Mouse (Mus musculus): Measurements from ENCODE around the gene Pipox. TPM values are rescaled to one million over a fixed set of nuclear protein-coding genes. Genes with fewer than 3 reads are reported as not detected.
A peak's percentile ranks its signal among the peaks of the same experiment; 100 is the strongest.

Pipox gene
- total RNA-seq, 2 experiments from 2014 or later, result 0.70 to 1.3 TPM

GRCm38 (mm10) chr11:77837856-77838255 lies 56.0 kb downstream of the Pipox start:
- no peak for DNase-seq (ENCODE audit: extremely low spot score in 1 of 2, low spot score in 2 of 2)
- no peak for TF ChIP-seq CTCF (IDR thresholded peaks at IDR 0.05)
- Histone ChIP-seq H3K4me3 (no peak overlapping the region), H3K27ac (no peak overlapping the region)
- intact Hi-C loops (cut with DNase I), result no loop called here

GRCm38 (mm10) chr11:77836751-77837150 lies 57.1 kb downstream of the Pipox start:
- intact Hi-C loops (cut with DNase I), result no loop called here
- H3K27ac ChIP-seq, result no peak overlapping the region
- no peak for TF ChIP-seq CTCF (IDR thresholded peaks at IDR 0.05)
- DNase-seq (ENCODE audit: extremely low spot score in 1 of 2, low spot score in 2 of 2), result no peak
- H3K4me3 ChIP-seq, result no peak overlapping the region

- Histone ChIP-seq H3K27ac (no peak overlapping the region), H3K4me3 (no peak overlapping the region)
- no peak for DNase-seq (ENCODE audit: extremely low spot score in 1 of 2, low spot score in 2 of 2)
- no peak for TF ChIP-seq CTCF (IDR thresholded peaks at IDR 0.05)
- intact Hi-C loops (cut with DNase I), result no loop called here
These were observed 57.6 kb downstream of the Pipox start for GRCm38 (mm10) chr11:77836290-77836689.

- no peak overlapping the region for H3K27ac ChIP-seq
- no peak for DNase-seq (ENCODE audit: extremely low spot score in 1 of 2, low spot score in 2 of 2)
- intact Hi-C loops (cut with DNase I), result no loop called here
- peak; percentile 35 for TF ChIP-seq CTCF (IDR thresholded peaks at IDR 0.05)
- H3K4me3 ChIP-seq, result no peak overlapping the region
These were observed 58.8 kb downstream of the Pipox start for GRCm38 (mm10) chr11:77835109-77835508.

- no peak for DNase-seq (ENCODE audit: extremely low spot score in 1 of 2, low spot score in 2 of 2)
- no peak overlapping the region for H3K27ac ChIP-seq
- intact Hi-C loops (cut with DNase I), result no loop called here
- no peak for TF ChIP-seq CTCF (IDR thresholded peaks at IDR 0.05)
- H3K4me3 ChIP-seq, result no peak overlapping the region
These were observed 61.4 kb downstream of the Pipox start for GRCm38 (mm10) chr11:77832541-77832940.

- no peak for DNase-seq (ENCODE audit: extremely low spot score in 1 of 2, low spot score in 2 of 2)
- no peak for TF ChIP-seq CTCF (IDR thresholded peaks at IDR 0.05)
- Histone ChIP-seq H3K27ac (no peak overlapping the region), H3K4me3 (no peak overlapping the region)
- intact Hi-C loops (cut with DNase I), result no loop called here
These were observed 63.0 kb downstream of the Pipox start for GRCm38 (mm10) chr11:77830875-77831274.

Other genes with a start within 250 kb of the Pipox start
- gene Nufip2, start 207.9 kb downstream of the Pipox start, total RNA-seq (2021), result 10 to 100 TPM; 68.5 to 73.5 TPM
- gene Cryba1, start 168.8 kb downstream of the Pipox start, total RNA-seq (2021), result not detected
- gene Myo18a, start 130.8 kb downstream of the Pipox start, total RNA-seq (2021), result 100 to 1,000 TPM; 164 to 169 TPM
- not detected for gene Gm10277, start 106.3 kb downstream of the Pipox start, total RNA-seq (2021)
- 100 to 1,000 TPM; 127 to 157 TPM for gene Sez6, start 36.7 kb upstream of the Pipox start, total RNA-seq (2021)
- 10 to 100 TPM; 58.9 to 59.2 TPM for gene Phf12, start 88.7 kb upstream of the Pipox start, total RNA-seq (2021)
- 1 to 10 TPM; 5.5 to 6.3 TPM for gene Dhrs13, start 138.2 kb upstream of the Pipox start, total RNA-seq (2021)
- 10 to 100 TPM; 91.2 to 96.0 TPM for gene Flot2, start 143.8 kb upstream of the Pipox start, total RNA-seq (2021)
- gene Eral1, start 186.3 kb upstream of the Pipox start, total RNA-seq (2021), result 10 to 100 TPM; 18.9 to 19.0 TPM
- 10 to 100 TPM; 27.5 to 32.1 TPM for gene Fam222b, start 200.6 kb upstream of the Pipox start, total RNA-seq (2021)